Mouse (Mus musculus): ENCODE data around the gene Kcnh3.

The Kcnh3 gene

DNA sequence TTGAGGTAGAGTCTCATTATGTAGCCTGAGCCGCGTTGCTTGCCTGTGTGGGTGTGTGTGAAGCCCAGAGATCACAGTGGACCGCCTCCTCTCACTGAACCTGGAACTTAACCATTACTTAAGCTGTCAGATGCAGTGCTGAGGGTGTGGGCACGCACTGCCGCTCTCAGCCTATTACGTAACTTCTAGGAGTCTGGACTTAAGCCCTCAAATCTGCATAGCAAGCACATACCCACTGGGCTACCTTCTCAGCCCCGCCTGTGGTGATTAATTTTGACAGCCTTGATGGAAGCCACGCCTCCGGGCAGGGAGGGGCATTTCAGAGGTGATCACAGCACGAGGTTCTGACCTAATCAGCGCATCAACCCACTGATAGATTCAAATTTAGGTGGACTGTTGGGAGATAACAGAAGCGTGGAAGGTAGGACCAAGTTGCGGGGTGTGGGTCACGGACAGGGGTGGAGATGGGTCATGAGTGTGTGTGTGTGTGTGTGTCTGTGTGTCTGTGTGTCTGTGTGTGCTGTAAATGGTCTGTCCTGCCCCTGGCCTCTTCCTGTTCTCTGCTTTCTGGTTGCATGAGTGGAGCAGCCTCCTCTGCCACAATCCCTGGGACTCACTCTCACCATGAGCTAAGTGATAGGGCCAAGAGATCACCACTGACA lies 60.0 kb downstream of the Kcnh3 start:
- DNase-seq (ENCODE audit: low read depth, low spot score): no peak

DNA sequence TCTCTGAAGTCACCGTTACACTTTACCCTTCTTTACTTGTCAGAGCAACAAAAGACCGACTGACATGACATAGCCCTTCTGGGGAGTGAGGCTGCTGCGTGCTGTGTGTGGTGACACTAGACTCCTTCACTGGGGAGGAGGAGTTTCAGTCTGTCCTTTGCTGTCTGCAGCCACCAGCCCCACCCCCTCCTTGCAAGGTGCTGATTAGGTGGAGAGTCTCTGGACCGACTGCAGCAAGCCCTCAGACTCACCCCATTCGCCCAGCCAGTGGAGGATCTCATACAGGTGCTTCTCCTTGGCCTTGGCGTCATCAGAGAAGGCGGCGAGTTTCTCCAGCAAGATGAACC lies 60.5 kb downstream of the Kcnh3 start:
- no peak for DNase-seq (ENCODE audit: low read depth, low spot score)

DNA sequence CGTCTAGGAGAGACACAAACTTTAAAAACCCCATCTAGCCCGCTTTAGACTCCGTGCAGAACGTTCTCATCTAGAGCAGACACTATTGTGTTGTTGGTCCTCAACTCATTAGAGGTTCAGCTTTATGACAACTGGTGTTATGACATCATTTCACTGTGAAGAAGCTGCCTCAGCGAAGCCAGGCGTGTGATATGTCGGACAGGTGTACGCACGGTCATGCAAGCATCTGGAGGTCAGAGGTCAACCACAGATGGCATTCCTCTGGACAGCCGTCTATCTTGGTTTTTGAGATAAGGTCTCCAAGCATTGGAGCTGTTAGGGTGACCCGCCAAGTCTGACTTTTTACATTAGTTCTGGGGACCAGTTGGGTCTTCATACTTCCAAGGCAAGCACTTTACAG lies 65.9 kb downstream of the Kcnh3 start:
- no peak for DNase-seq (ENCODE audit: low read depth, low spot score)

Measured in WW6 (cell line).